9 mouse cellular contexts compared by ENCODE assay signal in the genomic region with DNA sequence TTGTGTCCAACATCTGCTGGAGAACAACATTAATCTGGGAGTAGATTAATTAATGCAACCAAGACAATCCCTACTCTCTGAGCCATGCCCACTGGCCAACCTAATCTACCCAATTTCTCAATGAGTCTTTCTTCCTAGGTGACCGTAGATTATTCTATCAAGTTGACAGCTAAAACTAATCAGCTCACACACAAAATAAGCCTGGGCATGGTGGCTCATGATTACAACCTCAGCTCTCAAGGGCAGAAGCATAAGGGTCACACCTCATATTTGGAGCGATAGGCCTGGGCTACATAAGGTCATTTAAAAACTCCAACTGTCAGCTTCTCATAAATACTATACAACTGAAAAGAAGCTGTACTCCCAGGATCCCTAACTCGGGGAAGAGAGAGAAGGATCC. TPM values are rescaled to one million over a fixed set of nuclear protein-coding genes. Genes with fewer than 3 reads are reported as not detected.
A peak's percentile ranks its signal among the peaks of the same experiment; 100 is the strongest.
DNase-seq lines count a peak whose midpoint lies in the region; ATAC-seq and TF ChIP-seq lines count a peak whose summit lies in the region.
"Had no signal": no experiment of that assay in that cellular context is flagged by ENCODE, and none has a peak within 500 bp of the region (broad histone marks: within the 10 kb centered on the region; RNA-seq: fewer than 3 reads in every experiment).

No protein-coding gene starts in this region.

- peak overlapping the region; percentile 91; the same call in 1 of the 2 replicates for H3K27ac ChIP-seq in heart, embryonic 11.5 days (ENCODE audit: low read depth, low read length)
- H3K27ac ChIP-seq in forebrain, embryonic 15.5 days (replicated peaks) = peak overlapping the region; percentile 95; the same call in 1 of the 2 replicates
- peak overlapping the region; percentile 93 for H3K27ac ChIP-seq in liver, embryonic 16.5 days (ENCODE audit: low read length)

- peak overlapping the region; percentile 83 for H3K4me2 ChIP-seq in heart, embryonic 11.5 days
- H3K4me2 ChIP-seq in forebrain, embryonic 15.5 days (replicated peaks) = peak overlapping the region; percentile 64
- peak overlapping the region; percentile 57 for H3K4me2 ChIP-seq in liver, embryonic 16.5 days (ENCODE audit: low read depth, low read length)

- WGBS in heart, embryonic 11.5 days (ENCODE audit: insufficient replicate concordance) = 42% methylated on average over 3 of the region's 3 CpGs
- WGBS in forebrain, embryonic 15.5 days = 47% methylated on average over 3 of the region's 3 CpGs
- 16% methylated on average over 3 of the region's 3 CpGs for WGBS in liver, embryonic 16.5 days (ENCODE audit: insufficient replicate concordance)

- H3K36me3 ChIP-seq in heart, embryonic 11.5 days (ENCODE audit: control insufficient read depth, insufficient read depth, low read length) = peaks cover 25% of the 10 kb centered on the region
- peaks cover 48% of the 10 kb centered on the region for H3K36me3 ChIP-seq in E14TG2a.4 (ENCODE audit: insufficient read depth, low read length)
- H3K36me3 ChIP-seq in forebrain, embryonic 15.5 days = peaks cover 38% of the 10 kb centered on the region
- H3K36me3 ChIP-seq in liver, embryonic 16.5 days (ENCODE audit: control insufficient read depth, insufficient read depth) = peaks cover 36% of the 10 kb centered on the region

- peak overlapping the region; percentile 96 for H3K9ac ChIP-seq in heart, embryonic 11.5 days (ENCODE audit: low read depth, low read length)
- H3K9ac ChIP-seq in forebrain, embryonic 15.5 days (replicated peaks) = peak overlapping the region; percentile 74
- peak overlapping the region; percentile 81 for H3K9ac ChIP-seq in liver, embryonic 16.5 days (ENCODE audit: low read depth, low read length)

- H3K27me3 ChIP-seq in heart, embryonic 11.5 days (ENCODE audit: control insufficient read depth, insufficient read depth, low read length) = no peaks in the 10 kb centered on the region
- no peaks in the 10 kb centered on the region for H3K27me3 ChIP-seq in E14TG2a.4 (ENCODE audit: insufficient read depth, low read length)
- no peaks in the 10 kb centered on the region for H3K27me3 ChIP-seq in forebrain, embryonic 15.5 days
- H3K27me3 ChIP-seq in liver, embryonic 16.5 days (ENCODE audit: control insufficient read depth, insufficient read depth, low read depth, low read length) = no peaks in the 10 kb centered on the region

- DNase-seq in heart, adult 18-20 months = no peak
- DNase-seq in left cerebral cortex, adult 11 months (ENCODE audit: low spot score) = no peak
- no peak for DNase-seq in frontal cortex, postnatal 36 days (ENCODE audit: low spot score in 2 of 2)
- DNase-seq in ovary, adult 18-20 months (ENCODE audit: low spot score) = no peak

- no peaks in the 10 kb centered on the region for H3K9me3 ChIP-seq in heart, embryonic 11.5 days (replicated peaks; ENCODE audit: control insufficient read depth, low read length)
- H3K9me3 ChIP-seq in E14TG2a.4 (ENCODE audit: low read length) = no peaks in the 10 kb centered on the region
- no peaks in the 10 kb centered on the region for H3K9me3 ChIP-seq in forebrain, embryonic 15.5 days
- no peaks in the 10 kb centered on the region for H3K9me3 ChIP-seq in liver, embryonic 16.5 days (replicated peaks; ENCODE audit: control insufficient read depth, low read length)

- TF ChIP-seq CTCF in E14TG2a.4 (conservative IDR thresholded peaks at IDR 0.05; ENCODE audit: low read length) = no peak

- peak overlapping the region; percentile 92 for H3K4me3 ChIP-seq in heart, embryonic 11.5 days (ENCODE audit: low read depth, low read length)
- H3K4me3 ChIP-seq in E14TG2a.4 (replicated peaks; ENCODE audit: low read length) = peak overlapping the region; percentile 92
- H3K4me3 ChIP-seq in forebrain, embryonic 15.5 days = peak overlapping the region; percentile 80
- H3K4me3 ChIP-seq in liver, embryonic 16.5 days (ENCODE audit: low read depth, low read length) = peak overlapping the region; percentile 94

- H3K4me1 ChIP-seq in heart, embryonic 11.5 days (ENCODE audit: control insufficient read depth, insufficient read depth, low read length) = peaks cover 13% of the 10 kb centered on the region
- peaks cover 39% of the 10 kb centered on the region for H3K4me1 ChIP-seq in E14TG2a.4 (replicated peaks; ENCODE audit: low read depth, low read length)
- peaks cover 18% of the 10 kb centered on the region for H3K4me1 ChIP-seq in forebrain, embryonic 15.5 days
- peaks cover 16% of the 10 kb centered on the region for H3K4me1 ChIP-seq in liver, embryonic 16.5 days (ENCODE audit: control insufficient read depth, low read depth, low read length)

- no peak for ATAC-seq in heart, embryonic 11.5 days (replicated peaks; ENCODE audit: insufficient number of reproducible peaks, low FRiP score, low TSS enrichment)
- no peak for ATAC-seq in forebrain, embryonic 15.5 days (replicated peaks)
- ATAC-seq in liver, embryonic 16.5 days (ENCODE audit: low read depth) = no peak

RNA-seq across cellular contexts. Expression of gene Txndc9, which starts 1.5 kb away (rescaled TPM):
- 120 and 126 TPM in 2 replicates for polyA plus RNA-seq in heart, embryonic 11.5 days (2014; fragmentation: Nextera tagmentation; extraction: Ambion mirVana)
- total RNA-seq in heart, adult 18-20 months (2021) = 10 to 100 TPM; 51.9 to 61.4 TPM
- 145 and 154 TPM in 2 replicates for polyA plus RNA-seq in forebrain, embryonic 15.5 days (2015; fragmentation: Nextera tagmentation; extraction: Ambion mirVana)
- 52.9 and 61.3 TPM in 2 replicates for polyA plus RNA-seq in liver, embryonic 16.5 days (2015; fragmentation: Nextera tagmentation; extraction: Ambion mirVana)

RNA-seq across cellular contexts. Expression of gene Eif5b, which starts 1.6 kb away (rescaled TPM):
- 24.6 and 27.2 TPM in 2 replicates for polyA plus RNA-seq in heart, embryonic 11.5 days (2014; fragmentation: Nextera tagmentation; extraction: Ambion mirVana)
- total RNA-seq in heart, adult 18-20 months (2021) = 10 to 100 TPM; 50.2 to 54.9 TPM
- 22.8 and 24.6 TPM in 2 replicates for polyA plus RNA-seq in forebrain, embryonic 15.5 days (2015; fragmentation: Nextera tagmentation; extraction: Ambion mirVana)
- polyA plus RNA-seq in liver, embryonic 16.5 days (2015; fragmentation: Nextera tagmentation; extraction: Ambion mirVana) = 13.1 and 14.7 TPM in 2 replicates

RNA-seq across cellular contexts. Expression of gene Lyg1, which starts 38.7 kb away (rescaled TPM):
- not detected in 2 replicates for polyA plus RNA-seq in heart, embryonic 11.5 days (2014; fragmentation: Nextera tagmentation; extraction: Ambion mirVana)
- not detected for total RNA-seq in heart, adult 18-20 months (2021)
- polyA plus RNA-seq in forebrain, embryonic 15.5 days (2015; fragmentation: Nextera tagmentation; extraction: Ambion mirVana) = not detected in 2 replicates
- not detected in 2 replicates for polyA plus RNA-seq in liver, embryonic 16.5 days (2015; fragmentation: Nextera tagmentation; extraction: Ambion mirVana)
- total RNA-seq: neutrophil, adult 5-6 weeks had no signal
